Mouse (Mus musculus) lung, adult 2 months (tissue): ENCODE results near the gene Rasa2.

ENCODE experiments used
- CTCF ChIP-seq: fragments of 200-500 bp; IDR thresholded peaks from 2 replicates; pipeline ENCODE4 v1.5.1; 2011; ENCODE audit warnings: mild to moderate bottlenecking, low read length, control low read depth; ENCODE audit not compliant: insufficient read depth
- POLR2A ChIP-seq: fragments of 200-500 bp; IDR thresholded peaks from 2 replicates; pipeline ENCODE4 v1.6.1; 2011; ENCODE audit warnings: low read depth, mild to moderate bottlenecking, control low read depth, low read length, borderline replicate concordance; ENCODE audit errors: extremely low read depth

DNA sequence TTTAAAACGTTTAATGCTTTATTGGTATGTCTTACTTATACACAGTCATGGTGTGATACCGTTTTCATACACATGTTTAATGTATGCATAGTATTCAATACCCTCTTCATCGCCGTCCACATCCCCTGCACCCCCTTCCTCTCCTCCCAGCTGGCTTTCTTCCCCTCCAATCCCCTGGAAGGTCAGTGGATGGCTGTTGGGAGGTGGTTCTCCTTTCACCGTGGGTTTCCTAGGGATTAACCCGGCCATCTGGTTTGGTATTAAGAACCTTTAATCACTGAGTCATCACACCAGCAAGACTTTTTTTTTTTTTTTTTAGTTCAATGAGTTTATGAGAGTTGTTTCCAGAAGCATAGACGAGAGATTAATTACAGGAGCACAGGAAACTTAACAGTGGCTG, 1.3 kb upstream of the Rasa2 start:
- TF ChIP-seq POLR2A (no peak), CTCF (no peak)
